Mouse (Mus musculus) cerebellum, adult 2 months (tissue): ENCODE measurements around the gene Smyd3.

Experiments
- CTCF ChIP-seq: fragments of 200-500 bp; IDR thresholded peaks from 2 replicates; pipeline ENCODE4 v1.5.1; 2011; ENCODE audit warnings: low read depth, mild to moderate bottlenecking, control low read depth, low read length, moderate library complexity, borderline replicate concordance; ENCODE audit not compliant: insufficient read depth
- POLR2A ChIP-seq: fragments of 200-500 bp; IDR thresholded peaks from 2 replicates; pipeline ENCODE4 v1.6.1; 2011; ENCODE audit warnings: low read length, control low read depth, borderline replicate concordance; ENCODE audit not compliant: insufficient read depth

DNA sequence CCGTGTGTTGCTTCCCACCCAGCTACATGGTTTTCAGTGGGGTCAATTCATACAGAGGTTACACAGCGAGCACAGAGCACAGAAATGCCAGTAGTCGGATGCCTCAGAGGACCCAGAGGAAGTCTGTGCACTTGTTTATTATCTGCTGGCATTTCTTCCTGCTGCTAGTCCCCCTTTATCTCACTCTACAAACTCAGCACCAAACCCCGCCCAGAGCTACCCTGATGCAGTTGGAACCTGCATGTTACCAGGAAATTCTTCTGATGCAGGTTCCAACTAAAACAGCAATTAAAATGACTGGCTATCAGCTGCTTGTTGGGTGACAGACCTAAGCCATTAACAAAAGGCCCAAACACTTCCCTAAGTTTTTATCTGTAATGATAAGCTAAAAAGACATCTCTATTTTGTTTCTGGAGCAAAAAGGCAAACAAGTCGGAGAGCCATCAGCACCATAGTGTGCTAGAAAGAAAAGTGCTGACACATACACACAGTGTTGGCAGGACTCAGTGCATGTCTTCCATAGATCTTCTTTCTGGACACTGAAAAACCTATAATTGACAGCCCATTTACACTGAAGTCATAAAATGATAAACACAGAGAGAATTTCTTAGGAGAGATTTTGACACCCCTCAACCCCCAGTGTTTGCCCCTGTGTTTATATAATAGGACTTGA is 368.2 kb downstream of the Smyd3 start:
- TF ChIP-seq CTCF (no peak), POLR2A (no peak)
